ENCODE assay signal across 8 mouse cellular contexts in genomic region chr2:128127121-128127671, GRCm38 (mm10). TPM values are rescaled to one million over a fixed set of nuclear protein-coding genes. Genes with fewer than 3 reads are reported as not detected.
DNase-seq lines count a peak whose midpoint lies in the region; ATAC-seq lines count a peak whose summit lies in the region.

No protein-coding gene starts in this region.

- H3K9ac ChIP-seq in neural tube, embryonic 11.5 days (ENCODE audit: low read length): peak overlapping the region; percentile 85
- peak overlapping the region; percentile 82 for H3K9ac ChIP-seq in embryonic facial prominence, embryonic 11.5 days (replicated peaks; ENCODE audit: low read length)
- H3K9ac ChIP-seq in midbrain, embryonic 12.5 days (replicated peaks): peak overlapping the region; percentile 76

- peak overlapping the region; percentile 85 for H3K27ac ChIP-seq in neural tube, embryonic 11.5 days (ENCODE audit: low read depth, low read length)
- peak overlapping the region; percentile 78 for H3K27ac ChIP-seq in embryonic facial prominence, embryonic 11.5 days (replicated peaks; ENCODE audit: low read depth, low read length)
- H3K27ac ChIP-seq in limb, embryonic 10.5 days: peak overlapping the region; percentile 97
- H3K27ac ChIP-seq in midbrain, embryonic 12.5 days (replicated peaks): peak overlapping the region; percentile 84

- peaks cover 27% of the 10 kb centered on the region; the same call in 1 of the 2 replicates for H3K4me1 ChIP-seq in neural tube, embryonic 11.5 days (ENCODE audit: control insufficient read depth, insufficient read depth, low read length)
- H3K4me1 ChIP-seq in embryonic facial prominence, embryonic 11.5 days (ENCODE audit: control insufficient read depth, insufficient read depth, low read length): peaks cover 2% of the 10 kb centered on the region; the same call in 1 of the 2 replicates
- peaks cover 68% of the 10 kb centered on the region for H3K4me1 ChIP-seq in limb, embryonic 10.5 days
- H3K4me1 ChIP-seq in midbrain, embryonic 12.5 days: peaks cover 55% of the 10 kb centered on the region

- peak overlapping the region; percentile 71 for H3K4me3 ChIP-seq in neural tube, embryonic 11.5 days (ENCODE audit: low read depth, low read length)
- peak overlapping the region; percentile 67 for H3K4me3 ChIP-seq in embryonic facial prominence, embryonic 11.5 days (ENCODE audit: low read depth, low read length)
- peak overlapping the region; percentile 86 for H3K4me3 ChIP-seq in limb, embryonic 10.5 days
- peak overlapping the region; percentile 69 for H3K4me3 ChIP-seq in midbrain, embryonic 12.5 days

- peak overlapping the region; percentile 99 for H3K4me2 ChIP-seq in neural tube, embryonic 11.5 days (ENCODE audit: low read depth)
- H3K4me2 ChIP-seq in embryonic facial prominence, embryonic 11.5 days (ENCODE audit: low read depth, low read length): peak overlapping the region; percentile 94
- H3K4me2 ChIP-seq in midbrain, embryonic 12.5 days (replicated peaks): peak overlapping the region; percentile 98

- no peaks in the 10 kb centered on the region for H3K9me3 ChIP-seq in neural tube, embryonic 11.5 days (ENCODE audit: control insufficient read depth, low read length)
- no peaks in the 10 kb centered on the region for H3K9me3 ChIP-seq in embryonic facial prominence, embryonic 11.5 days (replicated peaks; ENCODE audit: control insufficient read depth, low read length)
- no peaks in the 10 kb centered on the region for H3K9me3 ChIP-seq in limb, embryonic 10.5 days (replicated peaks)
- no peaks in the 10 kb centered on the region for H3K9me3 ChIP-seq in midbrain, embryonic 12.5 days

- H3K36me3 ChIP-seq in neural tube, embryonic 11.5 days (ENCODE audit: control insufficient read depth, insufficient read depth, low read length): peaks cover 5% of the 10 kb centered on the region
- peaks cover 2% of the 10 kb centered on the region; the same call in 1 of the 2 replicates for H3K36me3 ChIP-seq in embryonic facial prominence, embryonic 11.5 days (replicated peaks; ENCODE audit: control insufficient read depth, insufficient read depth, low read depth, low read length)
- peaks cover 32% of the 10 kb centered on the region for H3K36me3 ChIP-seq in limb, embryonic 10.5 days
- H3K36me3 ChIP-seq in midbrain, embryonic 12.5 days: peaks cover 7% of the 10 kb centered on the region; the same call in 1 of the 2 replicates

- peaks cover 26% of the 10 kb centered on the region for H3K27me3 ChIP-seq in neural tube, embryonic 11.5 days (ENCODE audit: control insufficient read depth, insufficient read depth, low read length)
- H3K27me3 ChIP-seq in embryonic facial prominence, embryonic 11.5 days (ENCODE audit: control insufficient read depth, insufficient read depth, low read length): peaks cover 6% of the 10 kb centered on the region
- peaks cover 29% of the 10 kb centered on the region for H3K27me3 ChIP-seq in limb, embryonic 10.5 days (ENCODE audit: low read depth, poor library complexity, severe bottlenecking)
- H3K27me3 ChIP-seq in midbrain, embryonic 12.5 days: peaks cover 32% of the 10 kb centered on the region

- ATAC-seq in neural tube, embryonic 11.5 days (ENCODE audit: insufficient read depth, low FRiP score, low TSS enrichment): peak; percentile 86
- ATAC-seq in embryonic facial prominence, embryonic 11.5 days (replicated peaks; ENCODE audit: insufficient number of reproducible peaks, low FRiP score, low TSS enrichment, low read depth): peak; percentile 88
- ATAC-seq in midbrain, embryonic 12.5 days (ENCODE audit: low FRiP score, low read depth): peak; percentile 88

- DNase-seq in neural tube, embryonic 11.5 days (ENCODE audit: low spot score): peak; percentile 96
- DNase-seq in neural tube, embryonic 10.5 days (ENCODE audit: extremely low spot score, low spot score): no peak
- DNase-seq in embryonic facial prominence, embryonic 11.5 days (ENCODE audit: low spot score): peak; percentile 96
- peak; percentile 100 for DNase-seq in heart, adult 11 months
- peak; percentile 96 for DNase-seq in kidney, adult 18-20 months
- peak; percentile 94 for DNase-seq in limb, embryonic 10.5 days (ENCODE audit: low spot score)
- DNase-seq in spleen, adult 12 weeks (ENCODE audit: low spot score): peak; percentile 90

- WGBS in neural tube, embryonic 11.5 days: under 1% methylated on average over 51 of the region's 67 CpGs
- 0% methylated on average over 53 of the region's 67 CpGs for WGBS in embryonic facial prominence, embryonic 11.5 days
- WGBS in limb, embryonic 10.5 days: 1% methylated on average over 67 of the region's 67 CpGs
- under 1% methylated on average over 52 of the region's 67 CpGs for WGBS in midbrain, embryonic 12.5 days

RNA-seq across cellular contexts. Expression of gene Bcl2l11, which starts 1.4 kb away (rescaled TPM):
- polyA plus RNA-seq in neural tube, embryonic 11.5 days (2014; fragmentation: Nextera tagmentation; extraction: Ambion mirVana): 17.3 and 19.5 TPM in 2 replicates
- 20.2 and 24.5 TPM in 2 replicates for polyA plus RNA-seq in embryonic facial prominence, embryonic 11.5 days (2014; fragmentation: Nextera tagmentation; extraction: Ambion mirVana)
- polyA plus RNA-seq in limb, embryonic 10.5 days (2016; fragmentation: Nextera tagmentation; extraction: Ambion mirVana): 28.4 and 35.9 TPM in 2 replicates
- 21.6 and 24.7 TPM in 2 replicates for polyA plus RNA-seq in midbrain, embryonic 12.5 days (2016; fragmentation: Nextera tagmentation; extraction: Ambion mirVana)
